Mouse (Mus musculus) cerebellum, adult 2 months (tissue): Measurements from ENCODE around the gene Ifrd2.

ENCODE experiments used
- CTCF ChIP-seq: fragments of 200-500 bp; IDR thresholded peaks from 2 replicates; pipeline ENCODE4 v1.5.1; 2011; ENCODE audit warnings: low read depth, mild to moderate bottlenecking, control low read depth, low read length, moderate library complexity, borderline replicate concordance; ENCODE audit not compliant: insufficient read depth
- POLR2A ChIP-seq: fragments of 200-500 bp; IDR thresholded peaks from 2 replicates; pipeline ENCODE4 v1.6.1; 2011; ENCODE audit warnings: low read length, control low read depth, borderline replicate concordance; ENCODE audit not compliant: insufficient read depth

DNA sequence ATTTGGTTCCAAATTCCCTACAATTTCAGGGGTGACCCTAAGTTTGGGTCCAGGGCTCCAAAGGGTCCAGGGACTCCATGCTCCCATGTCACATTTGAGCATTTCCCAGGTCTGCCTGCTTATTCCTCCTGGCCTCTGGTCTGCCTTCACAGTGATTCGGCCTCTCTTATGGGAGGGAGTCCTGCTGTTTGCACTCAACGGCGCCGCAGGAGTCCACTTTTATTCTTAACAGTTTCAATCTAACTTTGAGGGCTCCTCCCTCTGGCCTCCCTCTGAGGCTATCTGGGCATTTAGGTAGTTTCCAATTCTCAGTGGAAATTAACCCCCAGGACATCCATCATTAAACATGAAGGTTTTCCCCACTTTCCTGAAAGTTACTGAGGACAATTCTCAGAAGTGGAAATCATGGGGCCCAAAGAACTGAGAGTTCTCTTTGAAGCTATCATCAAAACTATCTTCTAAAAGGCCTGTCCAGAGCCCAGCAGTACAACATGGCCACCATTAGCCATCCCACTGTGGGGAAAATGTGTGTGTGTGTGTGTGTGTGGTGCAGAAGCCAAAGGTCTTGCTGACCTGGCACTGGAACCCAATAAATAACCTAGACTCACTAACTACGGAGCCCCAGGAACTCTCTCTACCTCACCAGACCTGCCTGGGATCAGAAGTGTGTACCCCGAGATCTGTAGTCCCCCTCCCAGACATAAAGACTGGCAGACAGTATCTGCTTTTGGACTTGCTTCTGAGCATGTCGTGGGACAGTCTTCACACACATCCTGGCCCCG lies 7.0 kb downstream of the Ifrd2 start:
- TF ChIP-seq POLR2A, result no peak
- no peak for TF ChIP-seq CTCF
